Mouse (Mus musculus) ES-E14 (cell line): ENCODE measurements around the gene Efcab9.

Experiments used
- CHD2 ChIP-seq: IDR thresholded peaks from 2 replicates; pipeline ENCODE4 v1.6.1; 2014; ENCODE audit warnings: mild to moderate bottlenecking, low read depth, low read length, inconsistent platforms
- HCFC1 ChIP-seq: IDR thresholded peaks from 2 replicates; pipeline ENCODE4 v1.6.1; 2012; ENCODE audit warnings: low read length, inconsistent platforms, borderline replicate concordance; ENCODE audit not compliant: insufficient read depth
- MAFK ChIP-seq: IDR thresholded peaks from 2 replicates; pipeline ENCODE4 v1.6.1; 2014; ENCODE audit warnings: mild to moderate bottlenecking, low read depth, low read length, inconsistent platforms; ENCODE audit not compliant: insufficient read depth
- ZC3H11A ChIP-seq: IDR thresholded peaks from 2 replicates; pipeline ENCODE4 v1.6.1; 2012; ENCODE audit warnings: low read depth, mild to moderate bottlenecking, inconsistent platforms, low read length, borderline replicate concordance

- TF ChIP-seq MAFK (no peak), ZC3H11A (no peak), HCFC1 (no peak), CHD2 (no peak)
Measured at GRCm38 (mm10) chr11:32556333-32556990, 24.6 kb upstream of the Efcab9 start.
